Mouse (Mus musculus): ENCODE results near the gene Rbpj. TPM values are rescaled to one million over a fixed set of nuclear protein-coding genes. Genes with fewer than 3 reads are reported as not detected.

The Rbpj gene
- polyA plus RNA-seq, 1 experiment from 2014 or later: 33.1 TPM

GRCm38 (mm10) chr5:53574883-53575442 is 109.0 kb downstream of the Rbpj start:
- no peak for ATAC-seq (ENCODE audit: low FRiP score, low TSS enrichment)
- no peaks in the 10 kb centered on the region for H3K36me3 ChIP-seq (ENCODE audit: insufficient read depth, low read length)
- no peaks in the 10 kb centered on the region for H3K9me3 ChIP-seq (ENCODE audit: low read length)
- no peaks in the 10 kb centered on the region for H3K27me3 ChIP-seq (ENCODE audit: insufficient read depth, low read length)
- no peak overlapping the region for H3K4me3 ChIP-seq (ENCODE audit: low read length)
- no peak overlapping the region for H3K9ac ChIP-seq (replicated peaks; ENCODE audit: low read length)
- WGBS: 45% methylated on average over 3 of the region's 3 CpGs
- no peaks in the 10 kb centered on the region for H3K4me1 ChIP-seq (ENCODE audit: insufficient read depth, low read length)
- no peak overlapping the region for H3K27ac ChIP-seq (ENCODE audit: low read length)
- H3K4me2 ChIP-seq (replicated peaks; ENCODE audit: low read depth, low read length): no peak overlapping the region

GRCm38 (mm10) chr5:53577272-53577889 is 111.4 kb downstream of the Rbpj start:
- Histone ChIP-seq H3K9ac (replicated peaks; ENCODE audit: low read length) (no peak overlapping the region), H3K4me3 (ENCODE audit: low read length) (no peak overlapping the region), H3K9me3 (ENCODE audit: low read length) (no peaks in the 10 kb centered on the region), H3K27ac (ENCODE audit: low read length) (no peak overlapping the region), H3K36me3 (ENCODE audit: insufficient read depth, low read length) (no peaks in the 10 kb centered on the region), H3K4me1 (ENCODE audit: insufficient read depth, low read length) (no peaks in the 10 kb centered on the region), H3K4me2 (replicated peaks; ENCODE audit: low read depth, low read length) (no peak overlapping the region), H3K27me3 (ENCODE audit: insufficient read depth, low read length) (no peaks in the 10 kb centered on the region)
- no peak for ATAC-seq (ENCODE audit: low FRiP score, low TSS enrichment)
- WGBS: 80% methylated on average over 10 of the region's 10 CpGs

GRCm38 (mm10) chr5:53584069-53584767 is 118.3 kb downstream of the Rbpj start:
- H3K4me3 ChIP-seq (ENCODE audit: low read length): no peak overlapping the region
- no peaks in the 10 kb centered on the region for H3K36me3 ChIP-seq (ENCODE audit: insufficient read depth, low read length)
- H3K27ac ChIP-seq (ENCODE audit: low read length): no peak overlapping the region
- H3K27me3 ChIP-seq (ENCODE audit: insufficient read depth, low read length): no peaks in the 10 kb centered on the region
- H3K4me2 ChIP-seq (replicated peaks; ENCODE audit: low read depth, low read length): no peak overlapping the region
- H3K9ac ChIP-seq (replicated peaks; ENCODE audit: low read length): no peak overlapping the region
- H3K9me3 ChIP-seq (ENCODE audit: low read length): no peaks in the 10 kb centered on the region
- H3K4me1 ChIP-seq (ENCODE audit: insufficient read depth, low read length): 0 out of 2 replicates have a peak, but pooled peaks cover 4% of the 10 kb centered on the region
- WGBS: 82% methylated on average over 9 of the region's 9 CpGs
- no peak for ATAC-seq (ENCODE audit: low FRiP score, low TSS enrichment)

GRCm38 (mm10) chr5:53588421-53589171 is 122.6 kb downstream of the Rbpj start:
- WGBS: 2% methylated on average over 34 of the region's 34 CpGs
- no peak; the same call in 1 of the 2 replicates for ATAC-seq (ENCODE audit: low FRiP score, low TSS enrichment)

GRCm38 (mm10) chr5:53589172-53589960 is 123.4 kb downstream of the Rbpj start:
- Histone ChIP-seq H3K4me2 (replicated peaks; ENCODE audit: low read depth, low read length) (peak overlapping the region; percentile 98), H3K27me3 (ENCODE audit: insufficient read depth, low read length) (no peaks in the 10 kb centered on the region), H3K36me3 (ENCODE audit: insufficient read depth, low read length) (no peaks in the 10 kb centered on the region), H3K4me1 (ENCODE audit: insufficient read depth, low read length) (peaks cover 23% of the 10 kb centered on the region), H3K27ac (ENCODE audit: low read length) (peak overlapping the region; percentile 100), H3K4me3 (ENCODE audit: low read length) (peak overlapping the region; percentile 84), H3K9ac (replicated peaks; ENCODE audit: low read length) (peak overlapping the region; percentile 93), H3K9me3 (ENCODE audit: low read length) (no peaks in the 10 kb centered on the region)
- ATAC-seq (ENCODE audit: low FRiP score, low TSS enrichment): peak; percentile 87
- under 1% methylated on average over 71 of the region's 72 CpGs for WGBS

More at GRCm38 (mm10) chr5:53588421-53589171, 122.6 kb downstream of the Rbpj start:
- H3K4me2 ChIP-seq (replicated peaks; ENCODE audit: low read depth, low read length): peak overlapping the region; percentile 98
- peaks cover 18% of the 10 kb centered on the region for H3K4me1 ChIP-seq (ENCODE audit: insufficient read depth, low read length)
- H3K9ac ChIP-seq (replicated peaks; ENCODE audit: low read length): peak overlapping the region; percentile 83
- no peaks in the 10 kb centered on the region for H3K27me3 ChIP-seq (ENCODE audit: insufficient read depth, low read length)
- no peaks in the 10 kb centered on the region for H3K9me3 ChIP-seq (ENCODE audit: low read length)
- H3K27ac ChIP-seq (ENCODE audit: low read length): peak overlapping the region; percentile 92
- no peaks in the 10 kb centered on the region for H3K36me3 ChIP-seq (ENCODE audit: insufficient read depth, low read length)
- H3K4me3 ChIP-seq (ENCODE audit: low read length): peak overlapping the region; percentile 84

- H3K4me1 ChIP-seq (ENCODE audit: insufficient read depth, low read length): peaks cover 23% of the 10 kb centered on the region
- no peaks in the 10 kb centered on the region for H3K36me3 ChIP-seq (ENCODE audit: insufficient read depth, low read length)
- H3K4me3 ChIP-seq (ENCODE audit: low read length): peak overlapping the region; percentile 84
- H3K9ac ChIP-seq (replicated peaks; ENCODE audit: low read length): peak overlapping the region; percentile 93
- peak overlapping the region; percentile 100 for H3K27ac ChIP-seq (ENCODE audit: low read length)
- no peaks in the 10 kb centered on the region for H3K27me3 ChIP-seq (ENCODE audit: insufficient read depth, low read length)
- peak overlapping the region; percentile 98 for H3K4me2 ChIP-seq (replicated peaks; ENCODE audit: low read depth, low read length)
- under 1% methylated on average over 52 of the region's 59 CpGs for WGBS
- H3K9me3 ChIP-seq (ENCODE audit: low read length): no peaks in the 10 kb centered on the region
- peak; percentile 95 for ATAC-seq (ENCODE audit: low FRiP score, low TSS enrichment)
Measured at GRCm38 (mm10) chr5:53590179-53590765, 124.3 kb downstream of the Rbpj start.

DNA sequence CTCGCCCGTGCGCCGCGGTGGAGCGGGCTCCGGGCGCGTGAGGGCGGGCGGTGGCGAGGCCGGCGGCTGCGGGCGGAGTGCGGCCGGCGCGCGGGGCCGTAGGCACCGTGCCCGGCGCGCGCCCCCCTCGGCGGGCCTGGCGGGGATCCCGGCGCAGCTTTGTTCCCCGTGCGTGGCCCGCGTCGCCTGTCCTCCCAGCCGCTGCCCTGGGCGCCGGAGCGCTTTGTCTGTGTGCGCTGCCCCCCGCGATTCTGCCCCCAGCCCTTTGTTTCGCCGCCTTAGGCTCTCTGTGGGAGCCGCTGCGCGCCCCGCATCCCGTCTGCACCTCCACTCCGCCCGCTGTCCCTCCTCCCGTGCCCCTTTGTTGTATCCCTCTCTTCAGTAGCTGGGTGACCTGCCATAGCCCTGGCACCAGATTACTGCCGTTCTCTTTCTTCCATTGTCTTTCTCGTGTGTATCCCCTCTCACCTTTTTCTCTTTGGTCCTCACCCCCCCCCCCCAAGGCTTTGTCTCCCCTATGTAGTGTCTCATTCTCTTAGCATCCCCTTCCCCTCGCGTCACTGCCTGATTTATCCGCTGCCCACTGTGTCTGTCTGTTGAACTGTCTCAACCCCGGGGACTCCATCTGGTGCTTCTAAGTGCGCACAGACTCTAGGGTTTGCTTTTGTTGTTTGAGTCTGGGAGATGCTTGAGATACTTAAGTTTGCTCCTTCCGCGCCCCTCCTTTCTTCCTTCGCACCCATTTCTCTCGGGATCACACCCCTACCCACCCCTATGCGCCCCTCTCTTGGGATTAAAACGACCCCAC is 125.1 kb downstream of the Rbpj start:
- peak; percentile 12 for ATAC-seq (ENCODE audit: low FRiP score, low TSS enrichment)
- Histone ChIP-seq H3K27me3 (ENCODE audit: insufficient read depth, low read length) (no peaks in the 10 kb centered on the region), H3K9me3 (ENCODE audit: low read length) (no peaks in the 10 kb centered on the region), H3K36me3 (ENCODE audit: insufficient read depth, low read length) (no peaks in the 10 kb centered on the region), H3K4me1 (ENCODE audit: insufficient read depth, low read length) (peaks cover 25% of the 10 kb centered on the region), H3K4me2 (replicated peaks; ENCODE audit: low read depth, low read length) (peak overlapping the region; percentile 98), H3K27ac (ENCODE audit: low read length) (peak overlapping the region; percentile 100), H3K9ac (replicated peaks; ENCODE audit: low read length) (peak overlapping the region; percentile 93), H3K4me3 (ENCODE audit: low read length) (peak overlapping the region; percentile 84)
- under 1% methylated on average over 40 of the region's 67 CpGs for WGBS

GRCm38 (mm10) chr5:53591683-53592050 is 125.7 kb downstream of the Rbpj start:
- under 1% methylated on average over 8 of the region's 8 CpGs for WGBS
- no peak overlapping the region for H3K27ac ChIP-seq (ENCODE audit: low read length)
- peaks cover 25% of the 10 kb centered on the region for H3K4me1 ChIP-seq (ENCODE audit: insufficient read depth, low read length)
- no peaks in the 10 kb centered on the region for H3K36me3 ChIP-seq (ENCODE audit: insufficient read depth, low read length)
- H3K4me2 ChIP-seq (replicated peaks; ENCODE audit: low read depth, low read length): peak overlapping the region; percentile 98
- no peak for ATAC-seq (ENCODE audit: low FRiP score, low TSS enrichment)
- H3K9ac ChIP-seq (replicated peaks; ENCODE audit: low read length): peak overlapping the region; percentile 93
- H3K9me3 ChIP-seq (ENCODE audit: low read length): no peaks in the 10 kb centered on the region
- peak overlapping the region; percentile 84 for H3K4me3 ChIP-seq (ENCODE audit: low read length)
- no peaks in the 10 kb centered on the region for H3K27me3 ChIP-seq (ENCODE audit: insufficient read depth, low read length)
